Mouse (Mus musculus) forebrain, embryonic 10.5 days (tissue): ENCODE data around the gene Npr2. TPM values are rescaled to one million over a fixed set of nuclear protein-coding genes. Genes with fewer than 3 reads are reported as not detected.
A peak's percentile ranks its signal among the peaks of the same experiment; 100 is the strongest.

ENCODE experiments used
- DNase-seq: peaks from one replicate; pipeline ENCODE4 v3.0.0-alpha.2; 2017; ENCODE audit warnings: low spot score; ENCODE audit errors: extremely low spot score
- H3K27ac ChIP-seq: fragments of 300-500 bp; sonication (generic); 2 replicates; pipeline ENCODE4 v1.5.1; 2016; ENCODE audit warnings: mild to moderate bottlenecking
- H3K27me3 ChIP-seq: fragments of 300-500 bp; sonication (generic); 2 replicates; pipeline ENCODE4 v1.6.1; 2016; ENCODE audit warnings: mild to moderate bottlenecking; ENCODE audit not compliant: poor library complexity, severe bottlenecking
- H3K36me3 ChIP-seq: fragments of 300-500 bp; sonication (generic); replicated peaks from 2 replicates; pipeline ENCODE4 v1.6.1; 2016; ENCODE audit warnings: mild to moderate bottlenecking, moderate library complexity
- H3K4me1 ChIP-seq: fragments of 300-500 bp; sonication (generic); 2 replicates; pipeline ENCODE4 v1.6.1; 2016
- H3K4me3 ChIP-seq: fragments of 300-500 bp; sonication (generic); 2 replicates; pipeline ENCODE4 v1.5.1; 2016; ENCODE audit warnings: mild to moderate bottlenecking, moderate library complexity
- H3K9me3 ChIP-seq: fragments of 300-500 bp; sonication (generic); 2 replicates; pipeline ENCODE4 v1.6.1; 2016; ENCODE audit warnings: mild to moderate bottlenecking, moderate library complexity
- WGBS: fragments of 180-500 bp; shearing (Covaris S2); methylation state at CpG from one replicate; pipeline ENCODE4 v1.1.7; 2016; 5-methylcytosine and 5-hydroxymethylcytosine counted together
- polyA plus RNA-seq: library from polyadenylated mRNA; unstranded; fragments of >200 nt; fragmentation: Nextera tagmentation; extraction: Ambion mirVana; gene quantifications from 2 replicates; pipeline ENCODE4 v1.2.1, GENCODE M21; 2016

The Npr2 gene
- polyA plus RNA-seq, 1 experiment from 2014 or later, result 5.4 TPM

- DNase-seq, result peak; percentile 93
- H3K9me3 ChIP-seq, result no peaks in the 10 kb centered on the region
- 2% methylated on average over 34 of the region's 34 CpGs for WGBS
- peak within 1 kb of the TSS; percentile 68 for H3K4me3 ChIP-seq
- no peaks in the 10 kb centered on the region; the same call in 1 of the 2 replicates for H3K36me3 ChIP-seq
- peak within 1 kb of the TSS; percentile 90 for H3K27ac ChIP-seq
- H3K4me1 ChIP-seq, result peaks cover 33% of the 10 kb centered on the region
- peaks cover 23% of the 10 kb centered on the region for H3K27me3 ChIP-seq
These were observed 24.8 kb downstream of the Npr2 start, which contains the start of gene Hint2 for GRCm38 (mm10) chr4:43656339-43657109. Gene Hint2 (minus strand): TSS chr4:43656466.

- WGBS, result 64% methylated on average over 4 of the region's 4 CpGs
- Histone ChIP-seq H3K36me3 (no peaks in the 10 kb centered on the region), H3K27me3 (peaks cover 29% of the 10 kb centered on the region), H3K4me3 (peak overlapping the region; percentile 68), H3K9me3 (no peaks in the 10 kb centered on the region), H3K27ac (peak overlapping the region; percentile 30; the same call in 1 of the 2 replicates), H3K4me1 (peaks cover 33% of the 10 kb centered on the region)
- no peak for DNase-seq
These were observed 25.4 kb downstream of the Npr2 start for GRCm38 (mm10) chr4:43657146-43657545.

GRCm38 (mm10) chr4:43666412-43666811, 34.7 kb downstream of the Npr2 start:
- Histone ChIP-seq H3K36me3 (no peaks in the 10 kb centered on the region), H3K4me1 (peaks cover 25% of the 10 kb centered on the region), H3K27me3 (peaks cover 87% of the 10 kb centered on the region), H3K4me3 (no peak overlapping the region), H3K9me3 (no peaks in the 10 kb centered on the region), H3K27ac (no peak overlapping the region)
- no peak for DNase-seq
- WGBS, result 31% methylated on average over 4 of the region's 4 CpGs

DNA sequence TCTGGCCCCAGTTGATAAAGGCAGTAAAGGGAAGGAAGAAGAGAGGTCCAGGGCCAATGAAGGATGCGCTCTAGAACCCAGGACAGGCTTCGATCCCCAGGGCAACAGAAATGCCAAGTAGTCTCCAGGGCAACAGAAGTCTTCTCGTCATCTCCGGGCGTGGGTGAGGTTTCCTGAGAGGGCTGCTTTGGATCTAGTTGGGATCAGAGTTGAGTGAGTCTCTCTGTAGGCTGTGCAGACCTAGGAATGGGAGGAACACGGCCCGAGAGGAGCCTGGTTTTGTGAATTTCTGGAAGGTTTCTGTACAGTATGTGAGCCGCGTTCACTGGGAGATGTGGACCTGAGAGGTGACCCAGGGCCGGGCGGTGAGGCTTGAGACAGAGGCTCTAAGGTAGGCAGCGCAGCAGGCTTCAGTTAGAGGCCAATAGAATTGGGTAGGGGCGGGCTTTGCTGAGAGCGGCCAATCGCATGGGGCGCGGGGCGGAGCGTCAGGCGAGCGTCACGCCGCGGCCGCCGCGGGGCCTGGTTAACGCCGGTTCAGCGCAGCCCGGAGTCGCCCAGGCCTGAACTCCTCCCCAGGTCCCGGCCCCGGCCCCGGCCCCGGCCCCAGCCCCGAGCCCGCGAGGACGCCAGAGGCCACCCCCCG, 37.2 kb downstream of the Npr2 start, which contains the start of the genes Tmem8b and Fam221b:
Gene Tmem8b (plus strand): TSS at position 190 of the 646 bp plus-strand sequence.
Gene Fam221b (minus strand): TSS at position 364 of the 646 bp plus-strand sequence.
- peak within 1 kb of the TSS; percentile 93 for H3K27ac ChIP-seq

GRCm38 (mm10) chr4:43669428-43669794, 37.7 kb downstream of the Npr2 start:
- Histone ChIP-seq H3K9me3 (no peaks in the 10 kb centered on the region), H3K36me3 (peaks cover 3% of the 10 kb centered on the region), H3K27ac (peak overlapping the region; percentile 93), H3K27me3 (peaks cover 61% of the 10 kb centered on the region), H3K4me1 (peaks cover 32% of the 10 kb centered on the region), H3K4me3 (peak overlapping the region; percentile 82)
- 2% methylated on average over 21 of the region's 25 CpGs for WGBS
- DNase-seq, result peak; percentile 82

More for the DNA sequence above, 37.2 kb downstream of the Npr2 start, which contains the start of the genes Tmem8b and Fam221b:
- Histone ChIP-seq H3K4me3 (peak within 1 kb of the TSS; percentile 82), H3K9me3 (no peaks in the 10 kb centered on the region), H3K27me3 (peaks cover 64% of the 10 kb centered on the region), H3K36me3 (no peaks in the 10 kb centered on the region), H3K4me1 (peaks cover 32% of the 10 kb centered on the region)
- 4% methylated on average over 40 of the region's 41 CpGs for WGBS
- peak; percentile 88 for DNase-seq

- peaks cover 6% of the 10 kb centered on the region for H3K36me3 ChIP-seq
- H3K4me1 ChIP-seq, result peaks cover 32% of the 10 kb centered on the region
- H3K4me3 ChIP-seq, result no peak overlapping the region
- H3K27ac ChIP-seq, result 0 out of 2 replicates have a peak overlapping the region, but pooled peaks have one; percentile 22
- peak; percentile 87 for DNase-seq
- peaks cover 35% of the 10 kb centered on the region for H3K27me3 ChIP-seq
- H3K9me3 ChIP-seq, result no peaks in the 10 kb centered on the region
- 0% methylated on average over 2 of the region's 2 CpGs for WGBS
These were observed 40.3 kb downstream of the Npr2 start for GRCm38 (mm10) chr4:43672070-43672469.

- no peak overlapping the region for H3K4me3 ChIP-seq
- peaks cover 10% of the 10 kb centered on the region for H3K36me3 ChIP-seq
- H3K27me3 ChIP-seq, result peaks cover 20% of the 10 kb centered on the region
- H3K4me1 ChIP-seq, result peaks cover 27% of the 10 kb centered on the region
- no peaks in the 10 kb centered on the region for H3K9me3 ChIP-seq
- 78% methylated on average over 8 of the region's 8 CpGs for WGBS
- no peak overlapping the region for H3K27ac ChIP-seq
- DNase-seq, result no peak
These were observed 42.0 kb downstream of the Npr2 start for GRCm38 (mm10) chr4:43673703-43674102.

DNA sequence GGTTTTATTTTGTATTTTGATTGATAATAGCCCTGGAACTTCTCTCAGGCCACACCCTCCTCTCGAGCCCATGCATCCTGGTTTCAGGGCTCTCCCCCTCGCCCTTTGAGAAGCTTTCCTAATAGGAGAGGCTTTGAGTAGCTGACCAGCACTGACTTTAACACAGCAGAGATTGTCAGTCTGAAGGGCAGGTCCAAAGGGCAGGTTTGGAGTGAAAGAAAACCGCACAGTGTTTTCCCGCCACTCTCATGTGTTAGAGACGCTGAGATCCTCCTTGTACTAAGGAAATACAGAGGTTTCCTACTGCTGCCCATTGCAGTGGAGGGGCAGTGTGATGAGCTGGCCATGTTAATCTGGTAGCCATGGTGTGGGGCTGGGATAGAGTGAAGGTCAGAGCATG, 43.2 kb downstream of the Npr2 start:
- Histone ChIP-seq H3K27me3 (peaks cover 14% of the 10 kb centered on the region), H3K4me3 (no peak overlapping the region), H3K36me3 (peaks cover 10% of the 10 kb centered on the region), H3K4me1 (peaks cover 18% of the 10 kb centered on the region), H3K27ac (no peak overlapping the region), H3K9me3 (no peaks in the 10 kb centered on the region)
- no peak for DNase-seq
- WGBS, result 79% methylated on average over 5 of the region's 5 CpGs

DNA sequence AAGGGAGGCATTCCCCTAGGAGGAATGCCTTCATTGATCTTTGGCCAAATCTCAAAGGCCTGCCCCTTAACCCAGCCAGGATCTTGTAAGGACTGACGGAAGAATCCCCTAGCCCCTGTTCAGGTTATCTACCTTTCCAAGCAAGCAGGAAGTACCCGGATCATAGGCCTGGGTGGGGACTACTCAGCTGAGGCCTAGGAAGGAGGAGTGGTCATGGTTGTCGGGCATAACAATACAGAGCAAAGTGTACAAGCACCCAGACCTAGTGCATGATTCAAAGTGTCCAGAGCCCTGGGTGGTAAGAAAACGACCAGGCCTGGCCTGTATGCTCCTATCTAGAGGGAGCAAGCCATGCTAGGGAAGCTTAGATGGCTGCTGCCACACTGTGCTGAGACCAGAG, 43.9 kb downstream of the Npr2 start:
- peaks cover 10% of the 10 kb centered on the region for H3K36me3 ChIP-seq
- peaks cover 8% of the 10 kb centered on the region for H3K27me3 ChIP-seq
- 73% methylated on average over 4 of the region's 4 CpGs for WGBS

GRCm38 (mm10) chr4:43678541-43678940, 46.8 kb downstream of the Npr2 start:
- Histone ChIP-seq H3K4me1 (no peaks in the 10 kb centered on the region), H3K27me3 (no peaks in the 10 kb centered on the region), H3K27ac (no peak overlapping the region), H3K4me3 (no peak overlapping the region), H3K9me3 (no peaks in the 10 kb centered on the region), H3K36me3 (peaks cover 30% of the 10 kb centered on the region)
- no peak for DNase-seq
- WGBS, result 85% methylated on average over 6 of the region's 6 CpGs

More for the DNA sequence above, 43.9 kb downstream of the Npr2 start:
- no peak for DNase-seq
- Histone ChIP-seq H3K9me3 (no peaks in the 10 kb centered on the region), H3K27ac (no peak overlapping the region), H3K4me3 (no peak overlapping the region), H3K4me1 (peaks cover 11% of the 10 kb centered on the region)

GRCm38 (mm10) chr4:43679416-43680043, 47.8 kb downstream of the Npr2 start:
- 94% methylated on average over 7 of the region's 7 CpGs for WGBS
- H3K36me3 ChIP-seq, result peaks cover 25% of the 10 kb centered on the region
- DNase-seq, result no peak
- no peaks in the 10 kb centered on the region for H3K4me1 ChIP-seq
- no peaks in the 10 kb centered on the region for H3K27me3 ChIP-seq
- H3K4me3 ChIP-seq, result no peak overlapping the region
- no peak overlapping the region for H3K27ac ChIP-seq
- H3K9me3 ChIP-seq, result no peaks in the 10 kb centered on the region

GRCm38 (mm10) chr4:43690021-43690420, 58.3 kb downstream of the Npr2 start:
- no peaks in the 10 kb centered on the region for H3K9me3 ChIP-seq
- WGBS, result 94% methylated on average over 17 of the region's 17 CpGs
- no peak overlapping the region for H3K4me3 ChIP-seq
- no peaks in the 10 kb centered on the region for H3K4me1 ChIP-seq
- H3K27ac ChIP-seq, result no peak overlapping the region
- H3K36me3 ChIP-seq, result peaks cover 21% of the 10 kb centered on the region
- no peaks in the 10 kb centered on the region for H3K27me3 ChIP-seq
- no peak for DNase-seq
